In genomic region chr14:75455361-75455742, GRCm38 (mm10) we compare ENCODE assay signal across 10 mouse cellular contexts. TPM values are rescaled to one million over a fixed set of nuclear protein-coding genes. Genes with fewer than 3 reads are reported as not detected.
DNase-seq lines count a peak whose midpoint lies in the region; ATAC-seq lines count a peak whose summit lies in the region.
"Had no signal": no experiment of that assay in that cellular context is flagged by ENCODE, and none has a peak within 500 bp of the region (broad histone marks: within the 10 kb centered on the region; RNA-seq: fewer than 3 reads in every experiment).

No protein-coding gene starts in this region.

- H3K9ac ChIP-seq in midbrain, embryonic 11.5 days (ENCODE audit: low read length) = no peak overlapping the region

- DNase-seq in heart, embryonic 10.5 days (ENCODE audit: low spot score) = peak; percentile 17
- no peak for DNase-seq in heart, postnatal 25 days (ENCODE audit: low spot score)
- peak; percentile 6 for DNase-seq in testis, postnatal 10 days (ENCODE audit: low spot score)
- DNase-seq in testis, postnatal 14 days (ENCODE audit: low spot score) = no peak
- DNase-seq in midbrain, embryonic 11.5 days (ENCODE audit: low spot score, missing footprints) = no peak
- DNase-seq in spleen, adult 12 weeks (ENCODE audit: low spot score) = no peak
- no peak for DNase-seq in frontal cortex, adult 2 months (ENCODE audit: extremely low spot score in 1 of 2, low spot score in 1 of 2)
- no peak for DNase-seq in heart, adult 8-10 months (ENCODE audit: low spot score)
- DNase-seq: heart, adult 2 months had no signal

- no peak overlapping the region for H3K27ac ChIP-seq in heart, embryonic 10.5 days
- H3K27ac ChIP-seq in midbrain, embryonic 11.5 days (ENCODE audit: low read depth, low read length) = no peak overlapping the region
- H3K27ac ChIP-seq: heart, adult 2 months had no signal

- H3K27me3 ChIP-seq in heart, embryonic 10.5 days (ENCODE audit: insufficient read depth, poor library complexity, severe bottlenecking) = peaks cover 28% of the 10 kb centered on the region
- no peaks in the 10 kb centered on the region; the same call in 1 of the 2 replicates for H3K27me3 ChIP-seq in midbrain, embryonic 11.5 days (ENCODE audit: control insufficient read depth, insufficient read depth, low read length)

- H3K36me3 ChIP-seq in heart, embryonic 10.5 days = no peaks in the 10 kb centered on the region
- no peaks in the 10 kb centered on the region for H3K36me3 ChIP-seq in midbrain, embryonic 11.5 days (ENCODE audit: control insufficient read depth, insufficient read depth, low read length)

- WGBS in heart, embryonic 10.5 days = 36% methylated on average over 3 of the region's 3 CpGs
- 57% methylated on average over 3 of the region's 3 CpGs for WGBS in midbrain, embryonic 11.5 days

- H3K4me2 ChIP-seq in midbrain, embryonic 11.5 days = peak overlapping the region; percentile 87; the same call in 1 of the 2 replicates

- ATAC-seq in midbrain, embryonic 11.5 days (ENCODE audit: low FRiP score) = no peak

- peaks cover 34% of the 10 kb centered on the region for H3K4me1 ChIP-seq in heart, embryonic 10.5 days
- peaks cover 9% of the 10 kb centered on the region for H3K4me1 ChIP-seq in midbrain, embryonic 11.5 days (ENCODE audit: control insufficient read depth, insufficient read depth, low read length)

- H3K4me3 ChIP-seq in heart, embryonic 10.5 days = no peak overlapping the region
- no peak overlapping the region; the same call in 1 of the 2 replicates for H3K4me3 ChIP-seq in midbrain, embryonic 11.5 days (ENCODE audit: low read depth, low read length)

- no peaks in the 10 kb centered on the region for H3K9me3 ChIP-seq in heart, embryonic 10.5 days
- H3K9me3 ChIP-seq in midbrain, embryonic 11.5 days (ENCODE audit: control insufficient read depth, low read length) = no peaks in the 10 kb centered on the region

- intact Hi-C loops in heart, postnatal 25 days (cut with DNase I) = no loop called here

RNA-seq across cellular contexts. Expression of gene Siah3, which starts 0.4 kb away (rescaled TPM):
- 0.05 TPM in 1 of 2 replicates, not detected in the other for polyA plus RNA-seq in heart, embryonic 10.5 days (2016; fragmentation: Nextera tagmentation; extraction: Ambion mirVana)
- not detected for total RNA-seq in heart, postnatal 25 days (2021)
- 1.1 and 1.4 TPM in 2 replicates for polyA plus RNA-seq in midbrain, embryonic 11.5 days (2014; fragmentation: Nextera tagmentation; extraction: Ambion mirVana)
- polyA plus RNA-seq in frontal cortex, adult 2 months (2012; rRNA removed) = 4.5 and 4.9 TPM in 2 replicates
- not detected for total RNA-seq in heart, adult 8-10 months (2022)
- total RNA-seq: heart, adult 2 months; megakaryocyte progenitor cell, adult 5-6 weeks had no signal

Comparison
In these comparisons a context has a peak if more than half of its experiments do, and no peak if none do; other contexts are left out.
1. DNase-seq: peak in heart, embryonic 10.5 days (single experiment) and testis, postnatal 10 days (single experiment); none in heart, postnatal 25 days (single experiment), testis, postnatal 14 days (single experiment), midbrain, embryonic 11.5 days (single experiment), spleen, adult 12 weeks (single experiment), frontal cortex, adult 2 months (0 of 2) and heart, adult 8-10 months (single experiment).